Mouse (Mus musculus): ENCODE measurements at regions not wholly inside any gene's neighbourhood (a gene's known extent, or its start where the extent isn't known, plus 50 kb on each side); places are given as distances from the start of the nearest gene placed in this dataset.

DNA sequence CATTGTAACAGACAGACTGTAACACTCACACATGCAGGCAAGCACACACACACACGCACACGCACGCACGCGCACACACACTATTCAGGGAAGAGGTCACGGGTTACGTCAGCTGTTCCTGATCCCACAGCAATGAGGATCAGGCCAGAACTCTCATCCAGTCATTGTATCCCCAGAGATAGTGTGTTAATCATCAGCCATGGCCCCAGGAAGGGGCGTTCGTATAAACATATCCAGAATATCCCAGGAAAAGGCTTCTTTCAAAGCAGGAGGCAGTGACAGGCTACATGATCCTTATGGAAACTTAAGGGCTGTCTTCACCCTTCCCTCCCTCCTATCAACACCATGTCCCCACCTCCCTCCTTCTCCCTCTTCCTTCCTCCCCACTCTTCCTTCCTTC, 239.3 kb downstream of the Uaca start:
- no peak for DNase-seq (ENCODE audit: extremely low spot score in 1 of 2, low spot score in 1 of 2)

DNA sequence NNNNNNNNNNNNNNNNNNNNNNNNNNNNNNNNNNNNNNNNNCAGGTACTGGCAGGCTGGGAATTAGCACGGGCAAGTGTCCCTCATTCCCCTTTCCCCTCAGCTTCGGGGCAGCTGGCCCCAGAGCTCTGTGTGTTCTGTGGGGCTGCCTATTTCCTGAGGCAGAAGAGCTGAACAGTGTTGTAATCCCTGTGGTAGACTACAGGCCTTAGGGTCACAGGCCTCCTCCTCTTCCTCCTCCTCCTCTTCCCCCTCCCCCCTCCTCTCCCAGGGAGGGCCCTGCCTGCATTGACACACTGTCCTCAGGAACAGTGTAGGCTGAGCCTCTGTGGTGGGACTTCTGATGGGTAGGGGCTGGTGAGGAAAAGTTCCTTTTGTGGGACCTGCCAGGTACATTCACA, 247.7 kb downstream of the Uaca start:
- no peak for DNase-seq (ENCODE audit: extremely low spot score in 1 of 2, low spot score in 1 of 2)

DNA sequence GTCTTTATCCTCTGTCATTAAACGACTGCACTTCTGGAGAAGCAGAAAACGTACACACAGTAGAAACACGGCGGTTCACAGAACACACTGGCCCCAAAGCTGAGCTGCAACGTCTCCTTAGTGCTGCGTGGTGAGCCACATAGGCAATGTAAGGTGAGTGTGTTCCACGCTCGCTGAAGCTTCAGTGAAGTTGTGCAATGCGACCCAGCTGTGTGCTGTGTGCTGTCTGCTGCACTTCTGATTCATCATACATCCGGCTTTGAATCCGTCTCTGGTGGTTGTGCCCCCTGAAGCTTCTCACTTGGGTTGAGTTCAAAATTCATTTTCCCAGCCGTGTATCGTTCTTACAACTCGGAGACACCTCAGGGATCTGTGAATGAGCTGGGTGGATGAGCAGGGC, 250.6 kb downstream of the Uaca start:
- no peak for DNase-seq (ENCODE audit: extremely low spot score in 1 of 2, low spot score in 1 of 2)

DNA sequence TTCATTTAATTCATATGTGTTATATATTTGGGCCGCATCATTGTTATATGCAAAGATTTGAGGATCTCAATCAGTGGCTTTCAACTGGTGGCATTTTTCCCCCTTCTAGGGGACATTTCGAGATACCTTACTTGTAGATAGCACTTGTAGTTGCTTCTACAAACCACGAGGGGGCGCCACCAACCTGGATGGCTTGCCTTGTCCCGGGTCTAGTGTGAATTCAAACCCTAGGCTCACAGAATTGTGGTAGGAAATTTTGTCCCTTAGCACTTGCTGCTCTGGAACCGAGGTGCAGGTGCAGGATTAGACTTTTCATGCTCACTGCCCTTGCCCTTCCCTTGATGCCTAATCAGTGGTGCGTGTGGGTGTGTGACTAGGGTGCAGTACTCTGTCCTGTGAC, 252.2 kb downstream of the Uaca start:
- DNase-seq (ENCODE audit: extremely low spot score in 1 of 2, low spot score in 1 of 2): peak; percentile 20 to 85

DNA sequence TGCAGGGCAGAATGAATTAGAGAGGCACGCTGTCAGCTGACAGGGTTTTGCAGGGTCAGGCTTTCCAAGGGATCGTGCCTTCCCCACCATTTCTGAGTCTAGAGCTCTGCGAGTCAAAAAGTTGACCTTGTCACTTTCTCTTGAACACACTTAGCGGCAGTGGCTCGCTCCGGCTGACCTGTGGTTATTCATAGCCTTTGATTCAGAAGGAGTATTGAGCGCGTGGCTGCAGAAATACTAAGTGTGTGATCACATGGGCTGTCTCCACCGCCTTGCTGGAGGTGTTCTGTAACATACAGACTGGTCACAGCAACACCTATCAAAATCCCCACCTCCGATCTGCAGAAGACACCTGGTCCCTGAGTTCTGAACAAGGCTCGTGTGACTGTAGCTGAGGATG, 252.9 kb downstream of the Uaca start:
- DNase-seq (ENCODE audit: extremely low spot score in 1 of 2, low spot score in 1 of 2): no peak

DNA sequence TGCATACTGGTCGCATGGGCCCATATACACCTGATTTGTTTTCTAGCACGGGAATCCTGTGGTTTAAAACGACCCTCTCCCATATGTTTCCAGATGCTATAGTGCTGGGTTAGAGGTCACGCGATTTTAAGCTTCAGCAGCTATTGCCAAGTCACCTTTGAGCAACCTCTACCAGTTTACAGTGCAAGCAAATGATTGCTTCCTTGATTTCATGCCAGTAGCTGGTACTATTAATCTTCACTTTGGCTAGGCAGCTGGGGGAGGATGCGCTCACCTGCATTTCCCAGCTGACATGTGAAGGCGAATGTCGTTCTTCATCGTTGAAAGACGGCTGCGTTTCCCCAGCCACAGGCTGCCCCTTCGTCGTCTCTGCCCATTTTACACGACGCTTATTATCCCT, 254.2 kb downstream of the Uaca start:
- DNase-seq (ENCODE audit: extremely low spot score in 1 of 2, low spot score in 1 of 2): no peak

DNA sequence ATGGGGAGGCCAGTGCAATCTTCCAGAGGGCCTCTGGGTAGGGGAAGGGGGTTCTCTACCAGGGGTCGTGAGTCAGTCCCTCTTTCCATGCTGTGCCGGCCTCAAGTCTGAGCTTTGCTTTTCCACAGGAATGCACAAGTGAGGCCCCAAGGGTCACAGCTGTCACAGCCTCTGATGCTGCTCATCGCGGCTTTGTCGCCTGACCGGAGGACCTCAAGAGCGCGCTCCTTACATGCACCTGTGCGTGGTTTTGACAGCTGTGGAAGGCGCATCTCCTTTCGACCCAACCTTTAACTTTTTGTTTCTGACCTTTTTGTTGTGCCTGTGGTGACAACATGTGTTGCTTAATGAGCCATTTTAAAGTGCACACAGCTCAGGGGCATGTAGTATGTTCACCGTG, 258.3 kb downstream of the Uaca start:
- no peak for DNase-seq (ENCODE audit: extremely low spot score in 1 of 2, low spot score in 1 of 2)

DNA sequence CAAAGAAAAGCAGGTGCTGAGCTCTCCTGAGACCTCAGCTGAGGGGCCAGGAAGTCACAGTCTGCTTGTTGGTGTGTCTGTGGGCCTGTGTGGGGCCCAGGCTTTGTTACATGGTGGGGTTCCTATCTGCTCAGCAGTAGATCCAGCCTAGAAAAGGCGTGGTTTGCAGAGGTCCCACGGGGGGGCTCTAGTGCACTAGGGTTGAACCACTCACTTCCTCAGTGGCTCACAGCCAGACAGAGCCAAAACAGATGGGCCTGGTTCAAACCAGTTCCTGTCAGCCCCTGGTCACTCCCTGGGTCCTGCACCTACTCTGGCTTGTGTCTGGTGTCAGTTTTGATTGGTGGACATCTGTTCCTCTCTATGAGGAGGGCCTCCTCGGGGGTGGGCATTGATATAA, 260.1 kb downstream of the Uaca start:
- peak; percentile 30 to 33 for DNase-seq (ENCODE audit: extremely low spot score in 1 of 2, low spot score in 1 of 2)

DNA sequence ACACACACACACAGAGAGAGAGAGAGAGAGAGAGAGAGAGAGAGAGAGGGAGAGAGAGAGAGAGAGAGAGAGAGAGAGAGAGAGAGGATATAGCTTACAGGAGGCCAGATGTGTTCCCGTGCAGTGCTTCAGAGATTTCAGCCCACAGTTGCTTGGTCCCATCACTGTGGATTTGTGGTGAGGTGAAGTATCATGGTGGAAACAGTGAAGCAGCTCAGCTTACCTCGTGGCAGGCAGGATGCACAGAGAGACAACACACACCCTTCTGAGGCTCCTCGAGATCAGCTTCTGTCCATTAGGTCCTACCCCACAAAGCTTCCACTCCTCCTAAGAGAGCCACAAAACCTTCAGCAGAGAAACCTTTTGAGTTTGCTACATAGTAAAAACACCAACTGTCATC, 261.1 kb downstream of the Uaca start:
- DNase-seq (ENCODE audit: extremely low spot score in 1 of 2, low spot score in 1 of 2): no peak

DNA sequence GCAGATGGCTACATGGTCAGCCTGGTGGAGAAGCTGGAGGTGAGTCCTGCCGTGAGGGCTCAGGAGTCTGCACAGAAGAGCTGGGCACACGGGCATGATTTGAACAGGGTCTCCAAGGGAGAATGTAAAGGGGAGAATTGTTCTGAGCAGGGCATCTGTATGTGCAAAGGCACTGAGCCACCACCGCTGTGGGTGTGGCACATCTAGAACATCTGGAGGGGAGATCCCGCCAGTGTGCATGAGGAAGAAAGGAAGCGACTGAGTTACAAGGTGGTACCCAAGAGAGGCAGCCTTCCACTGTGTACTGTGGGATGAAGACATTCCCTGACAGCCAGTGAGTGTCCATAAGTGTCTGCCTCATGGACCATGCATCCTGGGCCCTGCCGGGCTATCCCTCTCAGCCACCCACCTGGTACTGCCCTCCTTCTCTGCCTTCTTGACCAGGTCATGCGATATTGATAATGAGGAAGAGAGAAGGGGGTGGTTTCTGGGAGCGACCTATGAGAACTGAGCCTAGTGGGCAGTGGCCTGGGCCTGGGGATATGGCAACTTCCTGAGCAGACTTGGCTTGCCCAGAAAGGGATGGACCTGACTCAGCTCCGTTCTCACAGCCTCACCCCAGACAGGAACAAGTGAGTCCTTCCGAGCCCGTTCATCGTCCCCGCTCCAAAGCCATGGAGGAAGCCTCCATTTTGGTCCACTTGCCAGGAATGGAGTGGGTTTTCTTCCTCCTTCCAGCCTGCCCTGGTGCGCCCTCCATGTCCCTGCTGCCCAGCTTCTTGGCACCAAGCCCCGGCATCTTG, 261.8 kb downstream of the Uaca start:
- peak in 1 of 2 experiments; percentile 14 for DNase-seq (ENCODE audit: extremely low spot score in 1 of 2, low spot score in 1 of 2)

DNA sequence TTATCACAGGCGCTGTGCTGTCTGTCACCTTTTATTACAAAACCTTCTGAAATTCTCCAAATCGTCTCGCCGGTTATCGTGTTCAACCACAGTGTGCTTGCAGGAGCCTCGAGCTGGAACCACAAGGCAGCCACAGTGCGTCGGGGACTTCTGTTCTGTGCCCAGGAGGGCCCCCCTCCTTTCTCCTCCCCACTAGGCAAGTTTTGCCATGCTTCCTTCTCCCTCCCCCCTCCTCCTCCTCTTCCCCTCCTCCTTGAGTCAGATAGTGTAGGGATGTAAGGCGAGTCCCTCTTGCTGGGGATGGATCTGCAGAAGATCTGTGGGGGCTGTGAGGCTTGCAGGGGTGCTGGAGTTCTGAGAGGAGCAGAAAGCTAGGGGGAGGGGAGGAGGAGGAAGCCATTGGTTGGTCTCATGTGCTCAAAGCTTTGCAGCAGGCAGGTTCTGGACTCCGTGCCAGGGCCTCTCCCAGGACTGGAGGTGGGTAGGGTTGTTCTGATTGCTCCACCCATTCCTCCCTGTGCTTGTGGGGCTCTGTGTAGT, 262.5 kb downstream of the Uaca start:
- peak in 1 of 2 experiments; percentile 11 for DNase-seq (ENCODE audit: extremely low spot score in 1 of 2, low spot score in 1 of 2)

DNA sequence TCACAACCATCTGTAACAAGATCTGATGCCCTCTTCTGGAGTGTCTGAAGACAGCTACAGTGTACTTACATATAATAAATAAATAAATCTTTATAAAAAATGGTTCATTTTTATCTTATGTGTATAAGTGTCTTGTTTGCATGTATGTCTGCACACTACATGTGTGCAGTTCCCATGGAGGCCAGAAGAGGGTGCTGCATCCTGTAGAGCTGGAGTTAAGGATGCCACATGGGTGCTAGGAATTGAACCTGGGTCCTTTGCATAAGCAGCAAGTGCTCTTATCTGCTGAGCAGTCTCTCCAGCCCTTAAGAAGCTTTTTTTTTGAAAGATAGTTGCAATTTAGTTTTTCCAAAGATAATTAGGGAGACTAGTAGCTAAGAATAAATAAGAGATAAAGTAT, 264.9 kb downstream of the Uaca start:
- DNase-seq (ENCODE audit: extremely low spot score in 1 of 2, low spot score in 1 of 2): no peak

DNA sequence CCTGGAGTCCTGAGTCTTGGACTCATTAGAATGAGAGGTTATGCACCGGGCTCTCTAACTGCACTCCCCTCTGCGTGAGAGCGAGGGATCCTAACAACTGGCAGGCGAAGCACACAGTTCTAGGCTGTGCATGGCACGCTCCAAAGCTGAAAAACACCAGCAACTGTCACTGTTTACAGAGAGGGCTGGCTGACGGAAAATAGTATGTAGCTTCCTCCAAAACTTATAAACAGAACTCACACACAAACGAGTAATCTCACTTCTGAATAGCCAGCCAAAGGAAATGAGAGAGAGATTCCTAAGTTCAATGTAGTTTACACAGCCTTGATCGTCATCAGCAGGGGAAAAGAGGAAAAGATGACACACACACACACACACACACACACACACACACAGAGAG, 266.6 kb downstream of the Uaca start:
- DNase-seq (ENCODE audit: extremely low spot score in 1 of 2, low spot score in 1 of 2): no peak

DNA sequence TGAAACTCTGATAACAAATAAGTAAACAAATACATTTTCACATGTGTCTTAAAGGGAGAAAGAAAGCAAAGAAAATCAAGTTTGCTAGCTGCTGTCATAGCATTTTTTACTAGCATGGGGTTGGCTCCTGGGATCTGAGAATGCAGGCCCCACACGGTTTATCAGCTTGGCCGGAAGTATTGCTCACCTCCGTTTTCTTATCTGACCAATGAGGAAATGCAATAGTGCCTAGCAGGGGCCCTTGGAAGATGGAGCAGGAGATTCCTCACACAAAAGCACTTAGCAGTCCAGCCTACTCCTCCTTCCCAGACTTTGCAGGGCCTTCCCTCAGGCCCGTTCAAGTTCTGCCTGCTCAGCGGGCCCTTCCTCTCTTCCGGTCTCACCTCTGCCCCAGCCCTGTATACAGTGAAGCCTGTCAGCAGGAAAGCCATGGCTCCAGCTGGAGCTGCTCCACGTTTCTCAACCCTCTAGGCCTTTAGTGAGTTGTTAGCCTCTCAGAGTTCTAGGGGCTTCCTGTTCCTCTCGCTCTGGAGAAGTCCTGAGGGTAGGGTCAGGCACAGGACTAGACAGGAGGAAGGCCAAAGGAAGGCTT, 270.5 kb downstream of the Uaca start:
- DNase-seq (ENCODE audit: extremely low spot score in 1 of 2, low spot score in 1 of 2): no peak

DNA sequence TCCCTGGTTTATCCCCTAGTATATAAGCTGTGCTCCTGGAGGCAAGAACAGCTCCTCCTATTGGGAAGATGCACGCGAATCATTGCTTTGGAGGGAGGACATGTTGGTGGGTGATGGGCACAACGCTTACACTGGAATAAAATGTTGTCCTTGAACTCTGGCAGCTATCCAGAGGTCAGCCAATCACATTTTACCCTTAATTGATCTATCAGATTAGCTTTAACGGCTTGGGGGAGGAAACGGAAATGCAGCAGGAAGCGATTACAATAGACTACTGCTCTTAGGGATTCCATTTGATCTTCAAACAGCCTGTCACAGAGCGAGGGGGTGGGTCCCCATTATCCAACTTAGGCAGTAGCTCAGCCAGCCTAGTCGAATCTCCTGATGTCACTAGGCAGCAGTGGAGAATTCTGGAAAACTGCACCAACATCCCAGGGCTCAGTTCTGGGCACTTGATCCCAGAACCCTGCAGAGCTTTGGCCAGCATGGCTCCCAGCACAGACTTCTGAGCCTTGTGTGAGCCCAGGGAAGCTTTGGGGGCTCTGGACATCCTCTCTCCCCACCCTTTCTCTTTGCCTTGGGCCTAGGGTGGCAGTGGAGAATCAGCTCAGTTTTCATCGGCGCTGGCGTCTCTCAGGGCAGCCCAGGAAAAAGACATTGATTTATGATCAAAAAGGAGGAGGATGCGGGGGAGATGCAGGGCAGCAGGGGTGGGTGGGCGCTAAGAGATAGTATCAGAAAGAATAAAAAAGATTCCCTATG, 275.4 kb downstream of the Uaca start:
- DNase-seq (ENCODE audit: extremely low spot score in 1 of 2, low spot score in 1 of 2): no peak

DNA sequence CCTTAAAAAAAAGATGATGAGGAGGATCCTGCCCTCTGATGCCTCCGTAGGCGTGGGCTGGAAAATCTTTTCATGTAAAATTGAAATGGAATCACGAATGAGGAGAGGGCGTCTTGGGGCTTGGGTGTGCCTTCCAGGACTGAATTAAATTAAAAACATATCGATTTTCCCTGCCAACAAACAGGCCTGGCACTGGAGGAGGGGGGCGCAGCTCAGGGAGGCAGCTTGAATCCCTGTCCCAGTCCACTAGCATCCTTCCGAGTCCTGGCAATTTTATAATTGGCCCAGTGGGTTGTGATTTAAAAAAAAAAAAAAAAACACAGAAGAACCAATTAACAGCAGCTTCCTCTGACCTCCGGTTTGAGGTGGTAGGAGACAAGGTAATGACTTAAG, 276.0 kb downstream of the Uaca start:
- no peak for DNase-seq (ENCODE audit: extremely low spot score in 1 of 2, low spot score in 1 of 2)

DNA sequence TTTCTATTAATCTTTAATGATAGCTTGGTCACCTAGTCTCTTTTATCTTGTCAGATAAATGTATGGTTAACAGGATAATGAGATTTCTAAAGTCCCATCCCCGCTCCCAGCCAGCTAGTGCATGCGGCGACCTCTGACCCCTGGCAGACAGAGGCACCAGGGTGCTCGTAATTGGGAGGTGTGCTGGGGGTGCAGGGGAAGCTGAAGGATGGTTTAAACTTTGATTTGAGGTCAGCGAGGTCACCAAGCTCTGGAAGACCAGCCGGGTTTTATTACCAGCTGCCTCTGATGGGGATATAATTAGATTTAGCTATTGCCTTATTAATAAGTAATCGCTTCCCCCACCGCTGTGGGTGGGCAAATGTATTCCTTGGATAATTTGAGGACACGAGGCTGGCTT, 276.5 kb downstream of the Uaca start:
- DNase-seq (ENCODE audit: extremely low spot score in 1 of 2, low spot score in 1 of 2): no peak

DNA sequence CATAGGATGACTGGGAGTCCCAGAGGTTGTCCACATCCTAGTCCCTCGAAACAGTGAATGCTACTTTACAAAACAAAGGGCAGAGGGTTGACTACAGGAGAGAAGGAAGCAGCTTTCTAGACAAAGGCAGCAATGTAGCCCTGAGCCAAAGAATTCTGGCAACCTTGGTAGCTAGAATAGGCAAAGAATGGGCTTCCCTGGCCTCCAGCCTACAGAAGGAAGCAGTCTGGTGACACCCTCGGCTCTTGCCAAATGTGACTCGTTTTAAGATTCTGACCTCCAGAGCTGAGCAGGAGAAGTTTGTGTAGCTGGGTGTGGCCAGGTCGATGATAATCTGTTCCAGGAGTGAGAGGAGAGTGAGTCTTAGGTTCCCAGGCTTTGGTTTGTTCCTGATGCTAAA, 279.1 kb downstream of the Uaca start:
- DNase-seq (ENCODE audit: extremely low spot score in 1 of 2, low spot score in 1 of 2): no peak

DNA sequence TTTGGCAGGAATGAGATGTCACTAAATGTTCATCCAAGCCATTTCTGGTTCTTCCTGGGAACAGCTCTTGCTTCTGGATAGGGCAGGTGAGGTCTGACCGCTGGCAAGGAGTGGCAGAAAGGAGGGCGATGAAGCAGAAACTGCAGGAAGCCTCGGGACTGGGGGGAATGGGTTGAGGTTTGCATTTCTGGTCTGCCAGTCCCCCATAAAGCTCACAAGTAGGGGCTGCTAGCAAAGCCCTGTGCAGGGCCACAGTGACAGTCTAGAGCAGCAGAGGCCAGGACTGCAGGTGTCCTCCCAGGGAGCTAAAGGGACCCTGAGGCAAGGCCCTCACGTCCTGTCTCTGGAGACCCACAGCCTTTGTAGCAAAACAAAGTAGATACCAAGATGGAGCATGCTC, 280.7 kb downstream of the Uaca start:
- DNase-seq (ENCODE audit: extremely low spot score in 1 of 2, low spot score in 1 of 2): no peak

DNA sequence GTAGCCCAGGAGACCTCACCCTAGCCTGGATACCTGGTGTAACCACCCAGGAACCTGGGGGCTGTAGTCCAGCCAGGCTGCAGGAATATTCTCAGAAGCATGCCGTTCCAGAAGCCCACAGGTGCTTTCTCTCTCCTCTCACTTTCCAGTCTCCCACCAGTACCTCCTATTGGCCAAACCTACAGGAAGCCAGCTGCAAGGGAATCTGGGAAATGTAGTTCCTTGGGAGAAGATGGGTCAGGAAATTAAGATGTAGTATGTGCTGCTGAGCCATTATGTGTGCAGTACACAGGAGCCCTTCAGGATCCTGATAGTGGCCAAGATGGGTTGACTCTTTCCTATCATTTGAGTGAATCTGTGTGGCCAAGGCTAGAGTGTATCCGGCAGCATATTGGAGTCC, 282.8 kb downstream of the Uaca start:
- peak in 1 of 2 experiments; percentile 27 for DNase-seq (ENCODE audit: extremely low spot score in 1 of 2, low spot score in 1 of 2)

DNA sequence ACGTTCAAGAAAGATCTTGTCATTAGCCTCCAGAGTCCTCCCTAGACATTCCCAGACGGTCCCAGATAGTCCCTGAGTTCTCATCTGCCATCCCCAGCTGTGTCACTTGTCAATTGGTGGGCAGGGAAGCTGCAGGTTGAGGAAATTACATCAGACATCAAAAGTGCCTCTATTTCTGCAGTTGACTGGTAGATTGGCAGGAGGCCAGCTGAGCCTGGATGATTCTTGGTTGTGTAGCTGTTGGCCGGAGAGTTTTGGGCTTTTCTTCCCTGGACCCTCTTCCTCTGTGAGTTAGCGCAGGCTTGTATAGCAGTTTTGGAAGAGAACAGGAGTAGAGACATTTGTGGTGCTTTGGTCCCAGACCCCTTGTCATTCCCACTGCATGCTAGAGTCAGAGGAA, 283.5 kb downstream of the Uaca start:
- DNase-seq (ENCODE audit: extremely low spot score in 1 of 2, low spot score in 1 of 2): no peak

Data from frontal cortex, adult 2 months (tissue).